Mouse (Mus musculus) testis, adult 2 months (tissue): Measurements from ENCODE around the gene BC052040.

ENCODE experiments used
- CTCF ChIP-seq: fragments of 200-500 bp; IDR thresholded peaks from 2 replicates; pipeline ENCODE4 v1.5.1; 2012; ENCODE audit warnings: low read depth, mild to moderate bottlenecking, inconsistent platforms, low read length, moderate library complexity; ENCODE audit not compliant: control insufficient read depth, insufficient read depth, insufficient replicate concordance
- POLR2A ChIP-seq: fragments of 200-500 bp; IDR thresholded peaks from 2 replicates; pipeline ENCODE4 v1.6.1; 2012; ENCODE audit warnings: low read depth, mild to moderate bottlenecking, inconsistent platforms, low read length, moderate library complexity; ENCODE audit not compliant: control insufficient read depth

DNA sequence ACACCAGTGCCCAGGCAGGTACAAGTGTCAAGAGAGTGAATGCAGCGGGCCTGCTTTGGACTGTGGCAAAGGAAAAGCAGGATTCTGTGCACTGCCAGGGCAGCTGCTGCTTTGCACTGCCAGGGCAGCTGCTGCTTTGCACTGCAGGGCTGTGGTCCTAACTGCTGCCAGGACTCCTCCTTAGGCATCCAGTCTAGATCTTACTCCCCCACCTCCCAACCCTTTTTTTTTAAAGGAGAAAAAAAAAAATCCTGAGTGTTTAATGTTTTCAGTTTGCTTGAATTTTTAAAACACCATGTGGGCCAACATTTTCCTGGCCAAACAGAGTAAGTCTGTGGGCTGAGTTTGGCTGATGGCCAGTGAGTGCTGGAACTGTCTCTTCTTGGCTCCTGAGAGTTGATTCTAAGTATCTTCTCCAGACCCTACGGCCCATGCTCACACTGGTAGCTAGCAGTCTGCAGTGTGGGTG lies 11.2 kb downstream of the BC052040 start:
- TF ChIP-seq CTCF (no peak), POLR2A (no peak)
